Mouse (Mus musculus) T-helper 17 cell (primary cell): ENCODE measurements around the gene Strn.

ENCODE experiments used
- in situ Hi-C, 2 experiments: fragments of 300-600 bp; cut with MboI, MseI; formaldehyde crosslinking; loops; 1 replicate in 1 of 2; 2 replicates in 1 of 2; pipeline ENCODE4 v1.15.1; 2025; ENCODE audit warnings: high pct_unique_total_duplicates in 2 of 2

The Strn gene

DNA sequence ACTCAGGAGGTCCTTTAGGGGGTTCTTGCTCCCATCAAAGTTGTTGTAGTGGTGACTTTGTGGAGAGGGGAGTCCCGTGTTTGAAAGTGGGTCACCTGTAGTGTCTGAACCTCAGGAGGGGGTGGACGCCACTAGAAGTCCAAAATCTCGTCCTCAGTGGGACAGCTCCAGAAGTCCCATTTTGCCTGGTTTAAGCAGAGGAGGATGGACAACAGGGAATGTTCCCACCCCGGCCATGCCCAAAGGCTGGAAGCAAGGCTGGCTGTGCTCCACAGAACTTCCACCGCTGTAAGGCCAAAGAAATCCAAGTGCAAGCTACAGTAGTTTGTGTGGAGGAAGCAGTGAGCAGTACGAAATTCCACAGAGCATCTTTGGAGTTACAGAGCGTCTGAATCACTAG, 117.0 kb downstream of the Strn start:
- in situ Hi-C loops: no loop called here

DNA sequence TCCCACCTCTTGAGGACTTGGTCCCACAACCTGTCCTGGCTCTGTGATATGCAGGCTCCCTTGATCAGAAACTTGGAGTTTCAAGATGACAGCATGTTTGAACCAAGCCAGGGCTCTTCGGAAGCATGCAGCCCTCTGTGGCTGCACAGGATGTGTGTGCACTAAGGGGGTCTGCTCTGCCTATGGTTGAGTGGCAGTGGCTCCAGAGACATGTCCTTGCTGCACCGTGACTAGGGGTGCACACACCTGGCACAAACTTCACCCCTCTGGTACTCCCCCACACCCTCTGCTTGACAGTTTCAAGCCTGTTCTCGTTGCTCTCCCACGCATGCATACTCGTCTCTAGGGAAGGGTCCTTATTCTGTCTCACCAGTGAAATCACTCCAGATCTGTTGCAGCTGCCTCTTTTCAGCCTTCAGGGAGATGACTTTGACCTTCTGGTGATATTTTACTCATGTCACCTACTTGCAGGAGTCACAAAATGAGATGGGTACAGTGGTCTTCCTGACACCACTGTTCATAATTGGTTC, 118.8 kb downstream of the Strn start:
- in situ Hi-C loops: no loop called here

DNA sequence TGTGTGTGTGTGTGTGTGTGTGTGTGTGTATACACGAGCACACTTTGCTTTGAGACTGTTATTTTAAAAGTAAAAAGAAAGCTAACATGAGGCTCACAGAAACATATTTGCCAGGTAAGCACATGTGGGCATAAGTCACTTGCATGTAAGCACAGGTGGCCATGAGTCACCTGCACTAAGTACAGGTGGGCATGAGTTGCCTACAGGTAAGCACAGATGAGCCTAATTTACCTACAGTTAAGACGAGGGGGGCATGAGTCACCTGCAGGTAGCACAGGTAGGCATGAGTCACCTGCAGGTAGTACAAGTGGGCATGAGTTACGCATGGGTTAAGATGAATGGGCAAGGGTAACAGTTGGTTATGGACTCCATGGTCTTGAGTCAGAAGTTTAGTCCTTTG, 121.9 kb downstream of the Strn start:
- in situ Hi-C loops: no loop called here

DNA sequence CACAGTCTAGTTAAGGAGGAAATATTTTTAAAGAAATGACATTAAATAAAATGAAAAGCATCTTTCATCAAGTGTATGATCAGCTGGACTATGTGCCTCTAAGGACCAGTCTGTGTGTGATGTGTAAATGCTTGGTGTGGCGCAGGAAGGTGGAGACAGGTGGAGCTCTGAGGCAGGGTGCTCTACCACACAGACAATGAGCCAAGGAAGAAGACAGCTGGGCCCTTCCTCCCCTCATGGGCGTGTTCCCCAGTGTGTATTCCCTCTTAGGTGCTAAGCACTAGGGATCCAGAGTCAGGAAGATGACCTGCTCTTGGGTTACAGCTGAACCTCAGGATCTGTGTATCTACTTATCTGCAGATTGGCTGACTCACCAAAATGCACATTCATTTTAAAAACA, 122.5 kb downstream of the Strn start:
- in situ Hi-C loops: loop anchor here in 1 of 2 experiments (5.0 kb wide), 1 partner anchor 113 kb away; no protein-coding TSS in a partner anchor

DNA sequence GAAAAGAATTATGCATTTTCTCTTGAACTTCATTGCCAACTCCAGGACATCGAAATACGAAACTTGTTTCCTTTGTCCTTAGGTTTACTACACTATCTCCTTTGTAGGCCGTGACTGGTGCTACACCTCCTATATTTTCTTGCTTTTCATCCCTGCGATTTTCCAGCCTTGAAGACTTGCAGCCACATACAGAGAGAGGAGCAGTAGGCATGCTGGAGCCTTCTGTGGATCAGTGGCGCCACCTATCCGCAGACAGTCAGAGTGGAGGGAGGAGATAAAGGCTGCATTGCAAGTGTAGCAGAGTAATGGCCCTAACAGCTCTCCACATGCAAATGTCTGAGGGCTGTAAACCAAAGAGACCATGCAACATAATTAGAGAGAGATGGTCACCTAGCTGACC, 125.9 kb downstream of the Strn start:
- in situ Hi-C loops: loop anchor here in 1 of 2 experiments (5.0 kb wide), 1 partner anchor 116 kb away; no protein-coding TSS in a partner anchor

DNA sequence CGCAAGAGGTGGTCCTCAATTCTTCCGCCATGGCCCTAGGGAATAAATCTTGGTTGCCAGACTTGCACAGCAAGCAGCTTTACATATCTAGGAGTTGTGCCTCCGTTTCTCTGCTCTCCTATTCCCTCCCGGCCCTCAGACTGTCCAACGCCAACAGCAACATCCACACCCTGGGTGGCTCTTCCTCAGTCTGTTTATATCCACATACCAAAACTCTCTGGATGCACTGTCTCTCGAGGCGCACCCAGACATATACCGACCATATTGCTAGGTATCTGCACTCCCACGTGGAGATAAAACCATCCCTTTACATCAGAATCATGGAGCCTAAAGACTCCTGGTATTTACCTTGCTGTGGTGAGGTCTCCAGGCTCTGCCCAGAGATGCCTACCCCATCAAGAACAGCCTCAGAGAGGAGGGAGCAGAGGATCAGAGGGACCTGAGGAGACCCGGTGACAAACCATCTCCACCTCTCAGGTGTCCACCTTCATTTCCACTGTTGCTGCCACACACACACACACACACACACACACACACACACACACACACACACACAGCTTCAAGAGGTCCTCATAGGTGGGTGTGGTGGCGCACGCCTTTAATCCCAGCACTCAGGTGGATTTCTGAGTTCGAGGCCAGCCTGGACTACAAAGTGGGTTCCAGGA, 127.7 kb downstream of the Strn start:
- in situ Hi-C loops: no loop called here

DNA sequence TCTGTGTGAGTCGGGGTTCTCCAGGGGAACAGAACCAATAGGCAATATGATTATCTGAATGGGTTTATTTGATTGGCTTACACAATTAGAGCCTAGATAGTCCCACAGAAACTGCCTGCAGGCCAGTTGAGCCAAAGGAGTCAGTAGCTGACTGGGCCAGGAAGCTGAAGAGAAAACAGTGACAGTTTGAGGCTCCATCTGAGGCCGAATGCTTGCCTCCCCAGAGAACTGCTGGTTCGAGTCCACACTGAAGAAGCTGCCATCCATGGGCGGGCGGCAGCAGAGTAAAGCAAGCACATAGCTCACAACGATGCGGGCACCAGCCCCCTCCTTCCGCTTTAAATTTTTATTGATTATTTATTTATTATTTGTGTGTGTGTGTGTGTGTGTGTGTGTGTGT, 128.3 kb downstream of the Strn start:
- in situ Hi-C loops: no loop called here

DNA sequence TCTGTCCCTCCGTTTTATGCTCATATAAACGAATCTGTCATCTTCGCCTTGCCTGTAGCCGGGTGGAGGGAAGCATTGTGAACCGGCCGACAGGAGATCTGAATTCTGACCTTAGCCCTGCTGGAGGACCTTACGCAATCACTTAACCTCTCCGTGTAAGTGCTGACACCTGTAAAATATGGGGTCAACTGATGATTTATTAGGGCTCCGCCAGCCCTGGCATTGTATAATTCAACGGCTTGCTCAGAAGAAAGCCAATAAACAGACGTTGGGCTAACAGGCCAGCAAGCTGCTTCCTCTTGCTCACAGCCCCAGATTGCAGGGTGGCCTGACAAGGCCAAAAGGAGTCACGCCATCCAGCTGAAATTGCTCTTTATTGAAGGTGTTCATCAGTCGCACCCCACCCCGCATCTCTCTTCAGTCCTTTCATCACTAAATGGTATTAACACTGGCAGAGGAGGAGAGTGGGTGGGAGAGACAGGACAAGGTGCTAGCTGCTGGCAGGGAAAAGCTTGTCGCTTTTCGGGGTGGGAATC, 128.8 kb downstream of the Strn start:
- in situ Hi-C loops: no loop called here

DNA sequence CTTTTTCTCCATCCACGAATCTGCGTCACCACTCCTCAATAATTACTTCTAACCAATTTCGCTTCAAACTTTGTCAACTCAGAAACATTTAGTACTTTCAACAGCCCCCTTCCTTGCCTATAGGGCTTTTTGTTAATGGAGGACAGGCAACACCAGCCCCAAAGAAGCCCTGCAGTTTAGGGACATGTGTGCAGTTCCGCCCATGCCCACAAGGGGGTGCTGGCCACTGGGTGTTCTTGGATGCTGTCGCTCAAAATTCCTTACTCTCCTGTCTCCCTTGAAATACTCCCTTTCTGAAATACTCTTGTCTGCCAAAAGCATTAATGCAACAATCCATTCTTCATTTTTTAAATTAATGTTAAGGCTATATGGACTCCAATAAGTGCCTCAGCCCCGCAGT, 132.6 kb downstream of the Strn start:
- in situ Hi-C loops: no loop called here

DNA sequence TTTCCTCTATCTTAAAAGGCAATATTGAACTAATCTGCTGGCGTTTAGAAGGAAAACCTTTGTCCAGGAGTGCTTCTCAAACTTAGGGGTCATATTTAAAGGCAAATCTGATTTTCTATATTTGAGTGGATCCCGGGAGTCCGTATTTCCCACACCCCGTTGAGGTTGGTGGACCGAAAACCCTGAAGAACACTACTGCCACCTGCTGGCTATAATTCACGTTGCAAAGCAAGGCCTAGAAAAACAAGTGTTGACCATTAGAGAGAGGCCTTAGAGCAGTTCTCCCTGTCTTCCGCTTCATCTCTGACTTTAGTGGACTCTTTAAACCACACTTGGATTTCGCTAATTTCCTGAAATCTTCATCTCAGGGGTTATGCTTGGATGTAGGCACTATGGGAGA, 133.1 kb downstream of the Strn start:
- in situ Hi-C loops: no loop called here

DNA sequence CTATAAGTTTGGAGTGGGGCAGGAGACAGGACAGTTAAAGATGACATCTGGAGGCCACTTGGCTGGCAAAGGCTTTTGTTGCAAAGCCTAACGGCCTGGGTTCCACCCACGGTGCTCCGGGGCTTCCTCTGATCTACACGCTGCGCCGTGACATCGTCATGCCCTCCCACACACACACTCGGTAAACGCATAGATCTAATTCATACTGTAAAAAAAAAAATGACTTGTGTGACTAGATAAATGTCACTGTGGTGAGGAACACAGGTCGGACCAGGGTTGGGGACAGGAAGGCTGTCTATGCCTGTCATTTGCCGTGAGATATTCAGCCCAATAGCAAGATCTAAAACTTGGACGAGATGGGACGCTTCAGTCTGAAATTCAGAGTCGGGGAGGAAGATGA, 134.7 kb downstream of the Strn start:
- in situ Hi-C loops: no loop called here

DNA sequence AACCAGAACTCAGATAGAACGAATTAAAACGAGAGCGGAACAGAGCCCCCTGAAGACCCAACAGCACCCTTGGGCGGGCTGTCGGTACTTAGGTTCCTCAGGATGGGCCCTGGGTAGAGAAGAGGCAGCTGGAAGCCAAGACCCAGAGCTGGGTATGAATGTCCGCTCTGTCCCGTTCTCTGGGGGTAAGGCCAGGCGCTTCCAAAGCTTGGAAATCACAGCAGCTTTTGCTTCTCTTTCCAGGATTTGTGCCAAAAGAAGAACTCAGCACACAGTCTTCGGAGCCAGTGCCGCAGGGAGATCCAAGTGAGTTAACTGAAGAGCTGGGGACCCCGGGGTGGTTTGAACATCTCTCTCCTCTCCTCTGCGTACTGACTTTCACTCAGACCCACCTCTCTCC, 135.4 kb downstream of the Strn start:
- in situ Hi-C loops: no loop called here

DNA sequence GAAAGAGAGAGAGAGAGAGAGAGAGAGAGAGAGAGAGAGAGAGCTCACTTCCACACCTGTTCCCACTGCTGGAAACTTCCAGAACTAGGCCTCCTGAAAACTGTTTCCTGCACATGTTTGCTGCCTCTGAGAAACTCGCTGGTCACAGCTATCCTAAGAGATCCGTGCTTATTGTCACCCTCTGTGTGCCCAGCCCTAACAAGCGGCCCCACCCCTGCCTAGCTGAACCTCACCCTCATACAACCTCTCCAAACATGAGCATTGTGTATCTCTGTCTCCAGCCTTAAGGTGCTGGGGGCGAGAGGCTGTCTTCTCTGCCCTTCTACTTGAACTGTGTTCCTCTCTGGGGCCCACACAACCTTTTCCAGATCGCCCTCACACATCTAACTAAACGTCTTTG, 136.0 kb downstream of the Strn start:
- in situ Hi-C loops: no loop called here
